Mouse (Mus musculus): ENCODE data around the gene Gm11127.
"Not testable (repeated sequence)": the region's sequence is repeated elsewhere in the genome, so short reads cannot be mapped to it uniquely, and the experiment has no call there.

Gene Gm11127

DNA sequence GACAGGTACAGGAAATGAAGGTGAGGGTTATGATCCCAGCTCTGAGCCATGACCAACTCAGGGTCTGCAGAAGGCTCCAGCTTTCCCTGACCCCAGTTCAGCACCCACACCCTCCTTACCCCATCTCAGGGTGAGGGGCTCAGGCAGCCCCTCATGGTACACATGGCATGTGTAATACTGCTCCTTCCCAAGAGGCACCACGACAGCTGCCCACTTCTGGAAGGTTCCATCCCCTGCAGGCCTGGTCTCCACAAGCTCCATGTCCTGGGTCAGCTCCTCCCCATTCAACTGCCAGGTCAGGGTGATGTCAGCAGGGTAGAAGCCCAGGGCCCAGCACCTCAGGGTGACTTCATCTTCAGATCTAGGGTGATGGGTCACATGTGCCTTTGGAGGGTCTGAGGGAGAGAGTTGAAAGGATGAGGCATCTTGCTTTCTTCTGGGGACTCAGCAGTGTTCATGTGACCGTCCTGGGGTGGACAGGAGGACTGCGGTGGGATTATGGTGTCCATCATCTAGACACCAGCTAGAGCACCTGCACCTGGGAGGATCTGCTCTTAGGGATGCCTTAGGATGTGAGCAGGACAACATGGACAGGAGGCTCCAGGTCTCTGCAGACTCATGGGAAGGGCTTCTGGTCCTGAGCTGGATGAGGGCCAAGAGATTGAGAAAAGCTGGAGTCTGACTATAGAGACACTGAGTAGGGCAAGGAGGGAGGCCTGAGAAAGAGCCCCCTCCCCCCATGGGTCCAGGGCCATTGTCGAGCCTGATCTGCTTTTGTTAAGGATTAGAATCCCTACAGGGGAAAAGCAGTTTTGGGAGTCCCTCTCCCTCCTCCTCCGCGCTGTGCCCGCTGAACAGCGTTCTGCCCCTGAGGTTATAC is 27.2 kb downstream of the Gm11127 start:
- not testable (repeated sequence) for DNase-seq

GRCm38 (mm10) chr17:36030046-36030702 is 28.0 kb downstream of the Gm11127 start:
- DNase-seq, result not testable (repeated sequence)

GRCm38 (mm10) chr17:36028879-36029619 is 29.1 kb downstream of the Gm11127 start:
- DNase-seq, result no peak

GRCm38 (mm10) chr17:36027663-36028062 is 30.5 kb downstream of the Gm11127 start:
- DNase-seq, result no peak

DNA sequence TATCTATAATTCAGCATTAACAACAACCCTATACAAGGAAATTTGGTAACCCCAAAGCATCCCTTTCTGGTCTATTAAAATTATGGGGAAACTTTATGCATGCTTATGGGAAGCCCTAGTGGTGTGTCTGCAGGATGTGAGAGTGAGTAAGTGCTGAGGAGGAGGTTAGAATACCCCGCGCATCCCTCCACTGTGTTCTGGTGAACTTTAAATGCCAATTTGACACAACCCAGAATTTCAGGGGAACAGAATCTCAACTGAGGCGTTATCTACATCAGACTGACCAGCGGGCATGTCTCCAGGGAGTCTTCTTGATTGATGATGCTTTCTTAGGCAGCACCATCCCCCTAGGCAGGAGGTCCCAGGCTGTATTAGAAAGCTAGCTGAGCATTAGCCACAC is 32.3 kb downstream of the Gm11127 start:
- no peak for DNase-seq

DNA sequence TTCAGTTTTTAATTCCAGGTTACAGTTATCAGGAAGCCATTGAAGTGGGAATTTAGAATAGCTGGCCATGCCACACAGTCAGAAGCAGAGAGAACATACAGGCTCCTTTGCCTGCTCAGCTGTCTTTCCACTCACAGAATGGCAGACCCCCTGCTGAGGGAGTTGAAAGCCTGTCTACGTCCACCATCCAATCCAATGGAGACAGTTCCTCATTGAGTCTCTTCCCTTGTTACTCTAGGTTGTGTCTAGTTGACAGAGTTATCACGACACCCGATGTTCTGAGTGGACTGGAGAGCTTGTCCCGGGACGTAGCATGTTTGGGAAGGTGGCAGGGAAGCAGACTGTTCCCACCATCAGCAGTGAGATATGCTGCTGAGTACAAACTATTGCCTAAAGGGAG is 33.0 kb downstream of the Gm11127 start:
- DNase-seq, result no peak

DNA sequence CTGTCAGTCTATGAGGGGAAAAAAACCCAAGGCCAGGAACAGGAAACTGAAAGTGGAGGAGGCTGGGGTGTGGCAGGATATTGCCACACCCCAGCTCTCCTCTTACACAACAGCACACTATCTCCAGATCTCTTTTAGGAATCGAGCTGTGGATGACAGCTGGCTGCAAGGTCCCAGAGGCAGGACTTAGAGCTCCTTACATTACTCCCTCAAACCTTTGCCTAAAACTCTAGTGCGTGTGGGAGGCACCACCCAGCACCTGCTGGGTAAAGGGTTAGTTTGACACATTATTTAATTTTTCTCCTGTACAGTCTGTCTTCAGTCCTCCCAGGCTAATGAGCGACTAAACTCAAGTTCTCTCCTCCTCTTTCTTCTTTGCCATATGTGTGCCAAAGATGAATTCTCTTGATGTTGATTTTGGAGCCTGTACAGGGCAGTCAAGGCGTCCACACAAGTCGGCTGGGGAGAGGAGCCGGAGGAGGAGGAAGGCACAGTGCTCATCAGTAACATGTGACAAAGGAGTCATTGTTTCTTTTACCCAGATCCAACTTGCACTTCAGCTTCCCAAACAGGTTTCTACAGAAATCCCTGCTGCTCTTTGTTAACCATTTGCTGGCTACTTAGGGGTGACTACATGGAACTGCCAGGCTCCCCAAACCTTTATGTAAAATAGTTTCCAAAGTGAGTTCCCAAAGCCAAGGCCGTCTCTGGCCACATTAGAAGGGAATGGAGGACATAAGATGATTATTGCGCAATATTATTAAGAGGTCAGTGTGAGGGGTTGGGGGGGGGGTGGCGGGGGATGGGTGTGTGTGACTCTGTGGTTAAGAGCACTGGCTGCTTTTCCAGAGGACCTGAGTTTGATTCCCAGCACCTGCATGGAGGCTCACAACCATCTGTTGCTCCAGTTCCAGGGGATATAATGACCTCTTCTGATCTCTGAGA is 34.2 kb downstream of the Gm11127 start:
- peak; percentile 55 for DNase-seq

- no peak for DNase-seq
Measured at GRCm38 (mm10) chr17:36022922-36023321, 35.2 kb downstream of the Gm11127 start.

- DNase-seq, result no peak
Measured at GRCm38 (mm10) chr17:36022098-36022497, 36.1 kb downstream of the Gm11127 start.

GRCm38 (mm10) chr17:36021309-36021708 is 36.9 kb downstream of the Gm11127 start:
- DNase-seq, result no peak

DNA sequence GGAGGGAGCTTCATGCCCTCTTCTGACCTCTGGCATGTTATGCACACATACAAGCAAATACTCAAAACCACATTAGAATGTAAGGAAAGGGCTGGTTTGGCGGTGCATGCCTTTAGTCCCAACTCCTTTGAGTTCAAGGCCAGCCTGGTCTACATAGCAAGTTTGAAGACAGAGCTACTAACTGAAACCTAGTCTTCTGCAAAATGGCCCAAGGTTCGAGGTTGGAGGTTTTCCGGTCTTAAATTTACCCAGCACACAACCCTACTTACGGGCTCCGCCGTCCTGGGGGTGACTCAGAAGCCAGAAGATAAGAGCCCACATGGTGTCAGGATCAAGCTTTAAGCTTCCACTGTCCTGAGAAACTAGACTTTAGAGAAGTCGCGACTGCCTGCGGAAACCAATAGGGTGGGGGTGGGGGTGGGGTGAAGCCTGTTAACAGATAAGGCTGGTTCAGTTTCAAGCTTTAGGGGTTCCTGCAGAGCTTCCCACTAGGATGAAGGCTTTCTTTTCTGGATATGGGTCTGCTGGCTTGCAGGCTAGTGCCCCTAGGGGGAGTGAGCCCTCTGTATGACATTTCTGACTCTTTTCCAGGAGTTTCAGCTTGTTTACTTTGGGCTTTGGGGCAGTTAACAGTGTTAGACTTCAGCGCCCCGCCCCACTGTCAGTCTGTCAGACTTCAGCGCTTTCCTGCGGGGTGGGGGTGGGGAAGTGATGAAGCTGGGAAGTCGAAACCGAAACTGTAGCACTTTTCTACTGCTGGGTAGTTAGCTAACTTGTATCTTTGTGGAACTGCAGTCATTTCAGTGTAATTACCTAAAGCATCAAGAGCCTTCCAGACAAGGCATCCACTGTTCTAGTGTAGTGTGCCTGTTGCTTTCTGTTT is 37.7 kb downstream of the Gm11127 start, which contains the start of gene H2-T24:
Gene H2-T24 (minus strand): TSS at position 370 of the 883 bp plus-strand sequence.
- peak; percentile 86 for DNase-seq

GRCm38 (mm10) chr17:36019519-36019918 is 38.7 kb downstream of the Gm11127 start:
- DNase-seq, result no peak

DNA sequence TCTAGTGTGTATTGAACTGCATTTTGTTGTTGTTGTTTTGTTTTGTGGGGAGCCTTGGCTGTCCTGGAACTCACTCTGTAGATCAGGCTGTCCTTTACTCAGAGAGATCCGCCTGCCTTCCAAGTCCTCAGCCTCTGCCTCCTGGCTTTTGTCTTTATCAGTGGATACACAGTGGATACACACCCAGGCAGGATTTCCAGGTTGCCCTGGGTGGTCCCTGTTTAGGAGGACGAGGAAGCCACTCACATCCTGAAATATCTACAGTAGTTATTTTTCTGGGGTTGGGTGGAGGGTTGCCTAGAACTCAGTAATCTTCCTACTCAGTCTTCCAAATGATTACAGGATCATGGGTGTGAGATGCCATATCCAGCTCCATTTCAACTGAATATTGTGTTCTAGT is 39.2 kb downstream of the Gm11127 start:
- no peak for DNase-seq

GRCm38 (mm10) chr17:36017046-36017445 is 41.1 kb downstream of the Gm11127 start:
- no peak for DNase-seq

DNA sequence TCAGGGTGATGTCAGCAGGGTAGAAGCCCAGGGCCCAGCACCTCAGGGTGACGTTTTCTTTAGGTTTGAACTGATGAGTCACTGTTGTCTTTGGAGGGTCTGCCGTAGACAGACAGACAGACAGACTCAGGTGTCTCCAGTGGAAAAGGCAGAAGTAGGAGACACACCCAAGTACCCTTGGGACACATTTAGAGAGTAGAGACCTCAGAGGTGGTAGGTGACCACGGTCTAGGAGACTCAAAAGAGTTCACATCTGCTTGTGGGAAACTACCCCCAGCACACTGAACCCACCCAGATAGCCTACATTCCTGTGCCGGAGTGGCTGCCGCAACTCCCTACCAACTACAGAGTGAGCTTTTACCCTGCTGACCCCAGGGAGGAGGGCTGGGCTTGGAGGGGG is 43.2 kb downstream of the Gm11127 start:
- DNase-seq, result no peak

Data from thymus, postnatal 25 days (tissue).